Mouse (Mus musculus) embryo, embryonic 11 days (tissue): ENCODE results near the gene Zfp791.
"Not testable (repeated sequence)": the region's sequence is repeated elsewhere in the genome, so short reads cannot be mapped to it uniquely, and the experiment has no call there.

ENCODE experiments used
- DNase-seq: peaks from one replicate; pipeline ENCODE4 v3.0.0-alpha.2; 2015

Gene Zfp791

GRCm38 (mm10) chr8:85122995-85123394, at the start of gene Zfp791:
TSS of gene Zfp791 (minus strand) at chr8:85123095.
- no peak for DNase-seq

GRCm38 (mm10) chr8:85171291-85171690, 48.4 kb upstream of the Zfp791 start:
- DNase-seq = peak; percentile 59

- no peak for DNase-seq
Measured at GRCm38 (mm10) chr8:85151624-85152023, 28.7 kb upstream of the Zfp791 start, which contains the start of gene Cks1brt. TSS of gene Cks1brt (plus strand) at chr8:85151924.

GRCm38 (mm10) chr8:85142516-85142915, 19.6 kb upstream of the Zfp791 start:
- no peak for DNase-seq

- not testable (repeated sequence) for DNase-seq
Measured at GRCm38 (mm10) chr8:85135690-85136089, 12.8 kb upstream of the Zfp791 start.

GRCm38 (mm10) chr8:85132335-85132734, 9.4 kb upstream of the Zfp791 start:
- no peak for DNase-seq

- DNase-seq = no peak
Measured at GRCm38 (mm10) chr8:85123691-85124090, 796 bp upstream of the Zfp791 start.

GRCm38 (mm10) chr8:85120251-85120650, 2.6 kb downstream of the Zfp791 start:
- DNase-seq = not testable (repeated sequence)

GRCm38 (mm10) chr8:85119052-85119981, 3.6 kb downstream of the Zfp791 start:
- DNase-seq = peak; percentile 91

- no peak for DNase-seq
Measured at GRCm38 (mm10) chr8:85116984-85117383, 5.9 kb downstream of the Zfp791 start.

GRCm38 (mm10) chr8:85115501-85115900, 7.4 kb downstream of the Zfp791 start:
- no peak for DNase-seq

- no peak for DNase-seq
Measured at GRCm38 (mm10) chr8:85113241-85113640, 9.7 kb downstream of the Zfp791 start.

GRCm38 (mm10) chr8:85100076-85100665, 22.7 kb downstream of the Zfp791 start:
- DNase-seq = no peak

GRCm38 (mm10) chr8:85096850-85097249, 26.0 kb downstream of the Zfp791 start:
- DNase-seq = no peak

GRCm38 (mm10) chr8:85096196-85096595, 26.7 kb downstream of the Zfp791 start:
- DNase-seq = no peak

GRCm38 (mm10) chr8:85095566-85095965, 27.3 kb downstream of the Zfp791 start:
- no peak for DNase-seq

GRCm38 (mm10) chr8:85095051-85095450, 27.8 kb downstream of the Zfp791 start:
- no peak for DNase-seq

- no peak for DNase-seq
Measured at GRCm38 (mm10) chr8:85091526-85092090, 31.3 kb downstream of the Zfp791 start.

- DNase-seq = no peak
Measured at GRCm38 (mm10) chr8:85090856-85091255, 32.0 kb downstream of the Zfp791 start.

- DNase-seq = no peak
Measured at GRCm38 (mm10) chr8:85088771-85089170, 34.1 kb downstream of the Zfp791 start.

GRCm38 (mm10) chr8:85086238-85086637, 36.7 kb downstream of the Zfp791 start:
- DNase-seq = no peak

- DNase-seq = no peak
Measured at GRCm38 (mm10) chr8:85084633-85085032, 38.3 kb downstream of the Zfp791 start.

- DNase-seq = peak; percentile 87
Measured at GRCm38 (mm10) chr8:85083108-85083813, 39.6 kb downstream of the Zfp791 start, which contains the start of gene Man2b1. TSS of gene Man2b1 (plus strand) at chr8:85083270.
